Mouse (Mus musculus) forebrain, embryonic 13.5 days (tissue): Measurements from ENCODE around the gene Marf1. TPM values are rescaled to one million over a fixed set of nuclear protein-coding genes. Genes with fewer than 3 reads are reported as not detected.
"Not testable (repeated sequence)": the region's sequence is repeated elsewhere in the genome, so short reads cannot be mapped to it uniquely, and the experiment has no call there.

Experiments
- ATAC-seq: fragments of 200-750 bp; cut with Nextera tagmentation; 2 replicates; pipeline ENCODE4 v1.8.0; 2017
- H3K27ac ChIP-seq: fragments of 300-500 bp; sonication (generic); 2 replicates; pipeline ENCODE4 v1.5.1; 2015; ENCODE audit warnings: inconsistent platforms, mild to moderate bottlenecking, moderate library complexity
- H3K27me3 ChIP-seq: fragments of 300-500 bp; sonication (generic); 2 replicates; pipeline ENCODE4 v1.6.1; 2015; ENCODE audit warnings: mild to moderate bottlenecking, inconsistent platforms
- H3K36me3 ChIP-seq: fragments of 300-500 bp; sonication (generic); 2 replicates; pipeline ENCODE4 v1.6.1; 2015; ENCODE audit warnings: mild to moderate bottlenecking, inconsistent platforms; ENCODE audit not compliant: poor library complexity, severe bottlenecking
- H3K4me1 ChIP-seq: fragments of 300-500 bp; sonication (generic); 2 replicates; pipeline ENCODE4 v1.6.1; 2015; ENCODE audit warnings: inconsistent platforms
- H3K4me2 ChIP-seq: fragments of 300-500 bp; sonication (generic); 2 replicates; pipeline ENCODE4 v1.6.1; 2015; ENCODE audit warnings: inconsistent platforms, mild to moderate bottlenecking, moderate library complexity
- H3K4me3 ChIP-seq: fragments of 300-500 bp; sonication (generic); 2 replicates; pipeline ENCODE4 v1.5.1; 2015; ENCODE audit warnings: mild to moderate bottlenecking, inconsistent platforms
- H3K9ac ChIP-seq: fragments of 300-500 bp; sonication (generic); 2 replicates; pipeline ENCODE4 v1.6.1; 2015; ENCODE audit warnings: mild to moderate bottlenecking, inconsistent platforms
- H3K9me3 ChIP-seq: fragments of 300-500 bp; sonication (generic); replicated peaks from 2 replicates; pipeline ENCODE4 v1.6.1; 2016; ENCODE audit warnings: inconsistent platforms
- WGBS: fragments of 180-500 bp; shearing (Covaris S2); methylation state at CpG from one replicate; pipeline ENCODE4 v1.1.7; 2015; 5-methylcytosine and 5-hydroxymethylcytosine counted together
- polyA plus RNA-seq: library from polyadenylated mRNA; unstranded; fragments of >200 nt; fragmentation: Nextera tagmentation; extraction: Ambion mirVana; gene quantifications from 2 replicates; pipeline ENCODE4 v1.2.1, GENCODE M21; 2015

The Marf1 gene
- polyA plus RNA-seq, 1 experiment from 2014 or later, result 17.1 TPM

GRCm38 (mm10) chr16:14110922-14111321, 52.2 kb downstream of the Marf1 start:
- Histone ChIP-seq H3K4me1 (no peaks in the 10 kb centered on the region), H3K4me3 (no peak overlapping the region), H3K27me3 (no peaks in the 10 kb centered on the region), H3K9me3 (no peaks in the 10 kb centered on the region), H3K9ac (no peak overlapping the region), H3K36me3 (peaks cover 68% of the 10 kb centered on the region), H3K4me2 (no peak overlapping the region), H3K27ac (no peak overlapping the region)
- 85% methylated on average over 2 of the region's 2 CpGs for WGBS
- no peak for ATAC-seq

GRCm38 (mm10) chr16:14109651-14110230, 53.4 kb downstream of the Marf1 start:
- peaks cover 58% of the 10 kb centered on the region for H3K36me3 ChIP-seq
- WGBS, result 90% methylated on average over 3 of the region's 3 CpGs
- H3K27ac ChIP-seq, result no peak overlapping the region
- ATAC-seq, result no peak
- no peak overlapping the region for H3K4me3 ChIP-seq
- H3K9me3 ChIP-seq, result no peaks in the 10 kb centered on the region
- H3K9ac ChIP-seq, result no peak overlapping the region
- no peaks in the 10 kb centered on the region for H3K4me1 ChIP-seq
- H3K4me2 ChIP-seq, result no peak overlapping the region
- H3K27me3 ChIP-seq, result no peaks in the 10 kb centered on the region

GRCm38 (mm10) chr16:14105891-14106290, 57.3 kb downstream of the Marf1 start:
- Histone ChIP-seq H3K4me3 (no peak overlapping the region), H3K9ac (no peak overlapping the region), H3K4me2 (no peak overlapping the region), H3K36me3 (peaks cover 32% of the 10 kb centered on the region), H3K9me3 (no peaks in the 10 kb centered on the region), H3K27me3 (no peaks in the 10 kb centered on the region), H3K27ac (no peak overlapping the region), H3K4me1 (no peaks in the 10 kb centered on the region)
- no peak for ATAC-seq
- WGBS, result 88% methylated on average over 6 of the region's 6 CpGs

GRCm38 (mm10) chr16:14091771-14092170, 71.4 kb downstream of the Marf1 start:
- WGBS, result 92% methylated on average over 2 of the region's 2 CpGs
- H3K36me3 ChIP-seq, result peaks cover 28% of the 10 kb centered on the region; the same call in 1 of the 2 replicates
- H3K4me2 ChIP-seq, result no peak overlapping the region

GRCm38 (mm10) chr16:14089296-14089695, 73.9 kb downstream of the Marf1 start:
- no peaks in the 10 kb centered on the region for H3K27me3 ChIP-seq
- H3K4me3 ChIP-seq, result no peak overlapping the region
- H3K9ac ChIP-seq, result no peak overlapping the region
- H3K9me3 ChIP-seq, result no peaks in the 10 kb centered on the region
- no peaks in the 10 kb centered on the region for H3K4me1 ChIP-seq
- 94% methylated on average over 3 of the region's 3 CpGs for WGBS
- peaks cover 23% of the 10 kb centered on the region; the same call in 1 of the 2 replicates for H3K36me3 ChIP-seq
- no peak overlapping the region for H3K4me2 ChIP-seq
- H3K27ac ChIP-seq, result no peak overlapping the region
- ATAC-seq, result no peak

More at GRCm38 (mm10) chr16:14091771-14092170, 71.4 kb downstream of the Marf1 start:
- ATAC-seq, result no peak
- Histone ChIP-seq H3K9ac (no peak overlapping the region), H3K4me3 (no peak overlapping the region), H3K9me3 (no peaks in the 10 kb centered on the region), H3K27me3 (no peaks in the 10 kb centered on the region), H3K4me1 (no peaks in the 10 kb centered on the region), H3K27ac (no peak overlapping the region)

- ATAC-seq, result no peak
- Histone ChIP-seq H3K27ac (no peak overlapping the region), H3K27me3 (no peaks in the 10 kb centered on the region), H3K4me1 (no peaks in the 10 kb centered on the region), H3K36me3 (peaks cover 16% of the 10 kb centered on the region; the same call in 1 of the 2 replicates), H3K4me2 (no peak overlapping the region), H3K9ac (no peak overlapping the region), H3K9me3 (no peaks in the 10 kb centered on the region), H3K4me3 (no peak overlapping the region)
- 75% methylated on average over 3 of the region's 3 CpGs for WGBS
Measured at GRCm38 (mm10) chr16:14088249-14088648, 74.9 kb downstream of the Marf1 start.

- WGBS, result 87% methylated on average over 2 of the region's 2 CpGs
Measured at GRCm38 (mm10) chr16:14082925-14083324, 80.2 kb downstream of the Marf1 start.

GRCm38 (mm10) chr16:14070471-14071169, 92.5 kb downstream of the Marf1 start:
- no peaks in the 10 kb centered on the region for H3K9me3 ChIP-seq
- ATAC-seq, result no peak
- no peaks in the 10 kb centered on the region for H3K27me3 ChIP-seq
- H3K4me2 ChIP-seq, result no peak overlapping the region
- H3K36me3 ChIP-seq, result peaks cover 8% of the 10 kb centered on the region
- no peak overlapping the region for H3K9ac ChIP-seq
- no peak overlapping the region for H3K4me3 ChIP-seq
- WGBS, result 73% methylated on average over 5 of the region's 5 CpGs
- no peak overlapping the region for H3K27ac ChIP-seq
- H3K4me1 ChIP-seq, result peaks cover 8% of the 10 kb centered on the region

More at GRCm38 (mm10) chr16:14082925-14083324, 80.2 kb downstream of the Marf1 start:
- H3K9me3 ChIP-seq, result no peaks in the 10 kb centered on the region
- H3K9ac ChIP-seq, result no peak overlapping the region
- H3K4me3 ChIP-seq, result no peak overlapping the region
- no peaks in the 10 kb centered on the region for H3K4me1 ChIP-seq
- 0 out of 2 replicates have a peak, but pooled peaks cover 3% of the 10 kb centered on the region for H3K36me3 ChIP-seq
- no peak for ATAC-seq
- H3K4me2 ChIP-seq, result no peak overlapping the region
- no peaks in the 10 kb centered on the region for H3K27me3 ChIP-seq
- no peak overlapping the region for H3K27ac ChIP-seq

GRCm38 (mm10) chr16:14068701-14069100, 94.5 kb downstream of the Marf1 start:
- not testable (repeated sequence) for H3K36me3 ChIP-seq, H3K4me3 ChIP-seq, H3K9me3 ChIP-seq, H3K4me2 ChIP-seq, H3K27ac ChIP-seq, ATAC-seq, H3K27me3 ChIP-seq, H3K9ac ChIP-seq, H3K4me1 ChIP-seq
- 82% methylated on average over 2 of the region's 2 CpGs for WGBS

GRCm38 (mm10) chr16:14066571-14066970, 96.6 kb downstream of the Marf1 start:
- not testable (repeated sequence) for ATAC-seq, H3K9me3 ChIP-seq, H3K27ac ChIP-seq, H3K36me3 ChIP-seq, H3K4me2 ChIP-seq, H3K27me3 ChIP-seq, H3K4me3 ChIP-seq, H3K4me1 ChIP-seq, H3K9ac ChIP-seq
- 80% methylated on average over 4 of the region's 4 CpGs for WGBS

GRCm38 (mm10) chr16:14059869-14060268, 103.3 kb downstream of the Marf1 start:
- Histone ChIP-seq H3K27ac (no peak overlapping the region), H3K9ac (no peak overlapping the region), H3K36me3 (no peaks in the 10 kb centered on the region), H3K4me2 (no peak overlapping the region), H3K9me3 (no peaks in the 10 kb centered on the region), H3K27me3 (no peaks in the 10 kb centered on the region), H3K4me3 (no peak overlapping the region), H3K4me1 (peaks cover 18% of the 10 kb centered on the region)
- 81% methylated on average over 5 of the region's 5 CpGs for WGBS
- ATAC-seq, result no peak
